Mouse (Mus musculus) gastrocnemius, adult 2 months (tissue): ENCODE measurements at regions not wholly inside any gene's neighbourhood (a gene's known extent, or its start where the extent isn't known, plus 50 kb on each side); places are given as distances from the start of the nearest gene placed in this dataset.

Source experiments
- DNase-seq: peaks from one replicate; pipeline ENCODE4 v3.0.0; 2022
- H3K27ac ChIP-seq: fragments of 200-600 bp; 2 replicates; pipeline ENCODE4 v1.8.1; 2022; ENCODE audit warnings: mild to moderate bottlenecking
- H3K4me3 ChIP-seq: fragments of 200-600 bp; 2 replicates; pipeline ENCODE4 v1.8.1; 2022; ENCODE audit warnings: mild to moderate bottlenecking, moderate library complexity
- CTCF ChIP-seq: fragments of 200-600 bp; IDR thresholded peaks from 2 replicates; pipeline ENCODE4 v1.8.1; 2022; ENCODE audit warnings: antibody characterized with exemption, mild to moderate bottlenecking, moderate library complexity
- intact Hi-C: fragments of 180-260 bp; cut with DNase I; formaldehyde crosslinking; loops from one replicate; pipeline ENCODE4 v1.15.1; 2025

- intact Hi-C loops = no loop called here
- TF ChIP-seq CTCF = no peak
- no peak overlapping the region for H3K27ac ChIP-seq
Observed at GRCm38 (mm10) chr3:80209596-80209995, 325.3 kb downstream of the Fam198b start.

GRCm38 (mm10) chr3:80211323-80212109 is 327.2 kb downstream of the Fam198b start:
- TF ChIP-seq CTCF = no peak
- intact Hi-C loops = no loop called here
- Histone ChIP-seq H3K27ac (no peak overlapping the region), H3K4me3 (no peak overlapping the region)
- no peak for DNase-seq

More at GRCm38 (mm10) chr3:80209596-80209995, 325.3 kb downstream of the Fam198b start:
- no peak overlapping the region for H3K4me3 ChIP-seq
- DNase-seq = no peak

- Histone ChIP-seq H3K27ac (no peak overlapping the region), H3K4me3 (no peak overlapping the region)
- intact Hi-C loops = no loop called here
- TF ChIP-seq CTCF = no peak
- DNase-seq = no peak
Observed at GRCm38 (mm10) chr3:80248611-80249010, 364.3 kb downstream of the Fam198b start.

GRCm38 (mm10) chr3:80249974-80250373 is 365.6 kb downstream of the Fam198b start:
- TF ChIP-seq CTCF = no peak
- intact Hi-C loops = no loop called here
- H3K4me3 ChIP-seq = no peak overlapping the region
- H3K27ac ChIP-seq = no peak overlapping the region
- no peak for DNase-seq

GRCm38 (mm10) chr3:80255304-80255703 is 371.0 kb downstream of the Fam198b start:
- no peak overlapping the region for H3K4me3 ChIP-seq
- TF ChIP-seq CTCF = no peak

GRCm38 (mm10) chr3:80256383-80256782 is 372.1 kb downstream of the Fam198b start:
- intact Hi-C loops = no loop called here
- H3K4me3 ChIP-seq = no peak overlapping the region
- DNase-seq = no peak
- no peak overlapping the region for H3K27ac ChIP-seq
- no peak for TF ChIP-seq CTCF

More at GRCm38 (mm10) chr3:80255304-80255703, 371.0 kb downstream of the Fam198b start:
- DNase-seq = no peak
- intact Hi-C loops = no loop called here
- H3K27ac ChIP-seq = no peak overlapping the region

- Histone ChIP-seq H3K27ac (no peak overlapping the region), H3K4me3 (no peak overlapping the region)
- intact Hi-C loops = no loop called here
- DNase-seq = no peak
- no peak for TF ChIP-seq CTCF
Observed at GRCm38 (mm10) chr3:80263095-80263494, 378.8 kb downstream of the Fam198b start.

GRCm38 (mm10) chr3:80284656-80285055 is 400.3 kb downstream of the Fam198b start:
- TF ChIP-seq CTCF = no peak
- intact Hi-C loops = no loop called here

GRCm38 (mm10) chr3:80285246-80285645 is 400.9 kb downstream of the Fam198b start:
- no peak for DNase-seq
- TF ChIP-seq CTCF = no peak
- Histone ChIP-seq H3K27ac (no peak overlapping the region), H3K4me3 (no peak overlapping the region)
- intact Hi-C loops = no loop called here

More at GRCm38 (mm10) chr3:80284656-80285055, 400.3 kb downstream of the Fam198b start:
- DNase-seq = no peak
- Histone ChIP-seq H3K27ac (no peak overlapping the region), H3K4me3 (no peak overlapping the region)

GRCm38 (mm10) chr3:80293485-80293884 is 409.2 kb downstream of the Fam198b start:
- no peak overlapping the region for H3K4me3 ChIP-seq
- intact Hi-C loops = no loop called here
- DNase-seq = no peak
- no peak for TF ChIP-seq CTCF
- no peak overlapping the region for H3K27ac ChIP-seq

GRCm38 (mm10) chr3:80307632-80308031 is 423.3 kb downstream of the Fam198b start:
- intact Hi-C loops = no loop called here
- Histone ChIP-seq H3K27ac (no peak overlapping the region), H3K4me3 (no peak overlapping the region)
- no peak for TF ChIP-seq CTCF
- DNase-seq = no peak

GRCm38 (mm10) chr3:80309931-80310330 is 425.6 kb downstream of the Fam198b start:
- H3K27ac ChIP-seq = no peak overlapping the region
- no peak overlapping the region for H3K4me3 ChIP-seq
- DNase-seq = no peak
- TF ChIP-seq CTCF = no peak
- intact Hi-C loops = no loop called here

GRCm38 (mm10) chr3:80311689-80312088 is 427.4 kb downstream of the Fam198b start:
- Histone ChIP-seq H3K27ac (no peak overlapping the region), H3K4me3 (no peak overlapping the region)
- no peak for DNase-seq
- intact Hi-C loops = no loop called here
- no peak for TF ChIP-seq CTCF

GRCm38 (mm10) chr3:80322291-80322690 is 438.0 kb downstream of the Fam198b start:
- TF ChIP-seq CTCF = no peak
- DNase-seq = no peak
- Histone ChIP-seq H3K27ac (no peak overlapping the region), H3K4me3 (no peak overlapping the region)
- intact Hi-C loops = no loop called here
